Mouse (Mus musculus): Measurements from ENCODE around the gene Mrpl4. TPM values are rescaled to one million over a fixed set of nuclear protein-coding genes. Genes with fewer than 3 reads are reported as not detected.

Gene Mrpl4
- polyA plus RNA-seq, 1 experiment from 2014 or later: 169 TPM

DNA sequence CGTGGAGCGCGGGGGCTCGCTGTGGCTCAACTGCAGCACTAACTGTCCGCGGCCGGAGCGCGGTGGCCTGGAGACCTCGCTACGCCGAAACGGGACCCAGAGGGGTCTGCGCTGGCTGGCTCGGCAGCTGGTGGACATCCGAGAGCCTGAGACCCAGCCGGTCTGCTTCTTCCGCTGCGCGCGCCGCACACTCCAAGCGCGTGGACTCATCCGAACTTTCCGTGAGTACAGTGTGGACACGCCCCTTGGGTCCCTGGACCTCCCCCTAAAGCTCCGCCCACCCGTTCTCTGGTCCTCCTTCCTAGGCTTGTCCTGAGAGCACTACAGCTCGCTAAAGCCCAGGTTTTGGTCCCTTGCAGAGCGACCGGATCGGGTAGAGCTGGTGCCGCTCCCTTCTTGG, 30.6 kb downstream of the Mrpl4 start:
- Histone ChIP-seq H3K9me3 (ENCODE audit: control insufficient read depth, low read length) (no peaks in the 10 kb centered on the region), H3K4me2 (ENCODE audit: low read depth, severe bottlenecking) (peak overlapping the region; percentile 76), H3K27ac (replicated peaks; ENCODE audit: low read depth, low read length) (no peak overlapping the region), H3K27me3 (ENCODE audit: control insufficient read depth, insufficient read depth, low read length) (peaks cover 88% of the 10 kb centered on the region), H3K4me3 (ENCODE audit: low read depth, low read length) (peak overlapping the region; percentile 38), H3K4me1 (ENCODE audit: control insufficient read depth, insufficient read depth, low read length) (peaks cover 32% of the 10 kb centered on the region), H3K9ac (ENCODE audit: low read length) (peak overlapping the region; percentile 30), H3K36me3 (ENCODE audit: control insufficient read depth, insufficient read depth, low read length) (no peaks in the 10 kb centered on the region)
- DNase-seq (ENCODE audit: low spot score) (peak; percentile 86), ATAC-seq (ENCODE audit: insufficient number of reproducible peaks, low FRiP score, low TSS enrichment, low read depth) (peak; percentile 42)
- under 1% methylated on average over 31 of the region's 34 CpGs for WGBS

DNA sequence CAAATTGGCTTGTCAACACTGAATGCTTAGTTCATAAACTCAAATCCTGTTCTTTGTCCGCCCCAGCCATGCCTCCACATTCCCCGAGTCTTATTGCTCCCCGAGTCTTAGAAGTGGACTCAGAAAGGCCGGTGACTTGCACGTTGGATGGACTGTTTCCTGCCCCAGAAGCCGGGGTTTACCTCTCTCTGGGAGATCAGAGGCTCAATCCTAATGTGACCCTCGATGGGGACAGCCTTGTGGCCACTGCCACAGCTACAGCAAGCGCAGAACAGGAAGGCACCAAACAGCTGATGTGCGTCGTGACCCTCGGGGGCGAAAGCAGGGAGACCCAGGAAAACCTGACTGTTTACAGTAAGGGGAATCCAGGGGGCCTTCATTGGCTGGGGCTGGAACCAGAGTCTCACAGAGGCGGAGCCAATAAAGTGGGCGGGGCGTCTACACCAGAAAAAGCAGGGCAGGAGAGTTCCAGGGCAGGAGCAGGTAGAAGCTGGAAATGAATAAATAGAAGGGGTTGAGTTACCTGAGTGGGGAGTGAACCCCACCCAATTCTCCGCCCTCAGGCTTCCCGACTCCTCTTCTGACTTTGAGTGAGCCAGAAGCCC, 32.0 kb downstream of the Mrpl4 start:
- peak; percentile 65 for DNase-seq (ENCODE audit: low spot score)
- peaks cover 89% of the 10 kb centered on the region for H3K27me3 ChIP-seq (ENCODE audit: control insufficient read depth, insufficient read depth, low read length)
- peaks cover 31% of the 10 kb centered on the region for H3K4me1 ChIP-seq (ENCODE audit: control insufficient read depth, insufficient read depth, low read length)
- no peak overlapping the region for H3K27ac ChIP-seq (replicated peaks; ENCODE audit: low read depth, low read length)
- H3K9me3 ChIP-seq (ENCODE audit: control insufficient read depth, low read length): no peaks in the 10 kb centered on the region
- no peak overlapping the region for H3K9ac ChIP-seq (ENCODE audit: low read length)
- H3K36me3 ChIP-seq (ENCODE audit: control insufficient read depth, insufficient read depth, low read length): no peaks in the 10 kb centered on the region
- no peak overlapping the region for H3K4me3 ChIP-seq (ENCODE audit: low read depth, low read length)
- no peak overlapping the region for H3K4me2 ChIP-seq (ENCODE audit: low read depth, severe bottlenecking)
- 4% methylated on average over 17 of the region's 17 CpGs for WGBS
- no peak for ATAC-seq (ENCODE audit: insufficient number of reproducible peaks, low FRiP score, low TSS enrichment, low read depth)

DNA sequence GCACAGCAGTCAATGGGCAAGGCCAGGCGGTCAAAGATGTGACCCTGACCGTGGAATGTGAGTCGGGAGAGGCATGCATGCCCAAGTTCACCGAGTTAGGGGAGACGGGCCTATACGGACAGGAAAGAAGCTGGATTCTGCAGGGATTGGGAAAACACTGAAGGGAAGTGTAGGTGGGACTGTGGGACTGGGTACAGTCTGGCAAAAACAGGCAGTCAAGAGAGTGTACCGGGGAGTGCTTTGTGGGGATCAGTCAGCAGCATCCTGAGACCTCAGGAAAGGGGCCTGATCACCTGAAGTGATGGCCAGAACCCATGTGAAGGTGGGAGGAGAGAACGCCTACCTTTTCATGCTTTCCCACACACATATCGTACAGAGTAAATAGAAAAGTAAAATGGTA, 33.0 kb downstream of the Mrpl4 start:
- Histone ChIP-seq H3K4me3 (ENCODE audit: low read depth, low read length) (no peak overlapping the region), H3K4me2 (ENCODE audit: low read depth, severe bottlenecking) (no peak overlapping the region), H3K9ac (ENCODE audit: low read length) (no peak overlapping the region), H3K4me1 (ENCODE audit: control insufficient read depth, insufficient read depth, low read length) (peaks cover 27% of the 10 kb centered on the region), H3K9me3 (ENCODE audit: control insufficient read depth, low read length) (no peaks in the 10 kb centered on the region), H3K27me3 (ENCODE audit: control insufficient read depth, insufficient read depth, low read length) (peaks cover 84% of the 10 kb centered on the region), H3K27ac (replicated peaks; ENCODE audit: low read depth, low read length) (no peak overlapping the region), H3K36me3 (ENCODE audit: control insufficient read depth, insufficient read depth, low read length) (no peaks in the 10 kb centered on the region)
- no peak for ATAC-seq (ENCODE audit: insufficient number of reproducible peaks, low FRiP score, low TSS enrichment, low read depth)
- WGBS: 21% methylated on average over 9 of the region's 9 CpGs
- no peak for DNase-seq (ENCODE audit: low spot score)

DNA sequence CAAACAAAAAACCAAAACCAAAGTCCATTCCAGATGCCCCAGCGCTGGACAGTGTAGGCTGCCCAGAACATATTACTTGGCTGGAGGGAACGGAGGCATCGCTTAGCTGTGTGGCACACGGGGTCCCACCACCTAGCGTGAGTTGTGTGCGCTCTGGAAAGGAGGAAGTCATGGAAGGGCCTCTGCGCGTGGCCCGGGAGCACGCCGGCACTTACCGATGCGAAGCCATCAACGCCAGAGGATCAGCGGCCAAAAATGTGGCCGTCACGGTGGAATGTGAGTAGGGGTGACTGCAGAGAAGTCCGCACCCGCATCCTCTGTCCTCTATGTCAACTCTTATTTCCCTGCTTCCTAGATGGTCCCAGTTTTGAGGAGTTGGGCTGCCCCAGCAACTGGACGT, 33.6 kb downstream of the Mrpl4 start:
- Histone ChIP-seq H3K27me3 (ENCODE audit: control insufficient read depth, insufficient read depth, low read length) (peaks cover 82% of the 10 kb centered on the region), H3K27ac (replicated peaks; ENCODE audit: low read depth, low read length) (no peak overlapping the region), H3K4me3 (ENCODE audit: low read depth, low read length) (no peak overlapping the region), H3K9me3 (ENCODE audit: control insufficient read depth, low read length) (no peaks in the 10 kb centered on the region), H3K9ac (ENCODE audit: low read length) (no peak overlapping the region), H3K4me1 (ENCODE audit: control insufficient read depth, insufficient read depth, low read length) (peaks cover 25% of the 10 kb centered on the region), H3K4me2 (ENCODE audit: low read depth, severe bottlenecking) (no peak overlapping the region), H3K36me3 (ENCODE audit: control insufficient read depth, insufficient read depth, low read length) (no peaks in the 10 kb centered on the region)
- DNase-seq (ENCODE audit: low spot score): no peak
- WGBS: 7% methylated on average over 20 of the region's 20 CpGs
- ATAC-seq (ENCODE audit: insufficient number of reproducible peaks, low FRiP score, low TSS enrichment, low read depth): no peak

DNA sequence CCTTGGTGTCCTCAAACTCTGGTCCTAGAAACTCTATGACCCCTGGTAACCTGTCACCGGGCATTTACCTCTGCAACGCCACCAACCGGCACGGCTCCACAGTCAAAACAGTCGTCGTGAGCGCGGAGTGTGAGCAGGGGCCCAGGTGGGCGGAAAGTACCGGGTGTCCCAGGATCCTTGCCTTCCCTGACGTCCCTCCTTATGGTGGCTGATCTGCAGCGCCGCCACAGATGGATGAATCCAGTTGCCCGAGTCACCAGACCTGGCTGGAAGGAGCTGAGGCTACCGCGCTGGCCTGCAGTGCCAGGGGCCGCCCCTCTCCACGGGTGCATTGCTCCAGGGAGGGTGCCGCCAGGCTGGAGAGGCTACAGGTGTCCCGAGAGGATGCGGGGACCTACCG, 34.1 kb downstream of the Mrpl4 start:
- ATAC-seq (ENCODE audit: insufficient number of reproducible peaks, low FRiP score, low TSS enrichment, low read depth) (no peak), DNase-seq (ENCODE audit: low spot score) (peak; percentile 43)
- WGBS: 3% methylated on average over 22 of the region's 22 CpGs
- Histone ChIP-seq H3K36me3 (ENCODE audit: control insufficient read depth, insufficient read depth, low read length) (no peaks in the 10 kb centered on the region), H3K27ac (replicated peaks; ENCODE audit: low read depth, low read length) (no peak overlapping the region), H3K4me3 (ENCODE audit: low read depth, low read length) (no peak overlapping the region), H3K4me1 (ENCODE audit: control insufficient read depth, insufficient read depth, low read length) (peaks cover 24% of the 10 kb centered on the region), H3K4me2 (ENCODE audit: low read depth, severe bottlenecking) (no peak overlapping the region), H3K9me3 (ENCODE audit: control insufficient read depth, low read length) (no peaks in the 10 kb centered on the region), H3K9ac (ENCODE audit: low read length) (no peak overlapping the region), H3K27me3 (ENCODE audit: control insufficient read depth, insufficient read depth, low read length) (peaks cover 80% of the 10 kb centered on the region)

DNA sequence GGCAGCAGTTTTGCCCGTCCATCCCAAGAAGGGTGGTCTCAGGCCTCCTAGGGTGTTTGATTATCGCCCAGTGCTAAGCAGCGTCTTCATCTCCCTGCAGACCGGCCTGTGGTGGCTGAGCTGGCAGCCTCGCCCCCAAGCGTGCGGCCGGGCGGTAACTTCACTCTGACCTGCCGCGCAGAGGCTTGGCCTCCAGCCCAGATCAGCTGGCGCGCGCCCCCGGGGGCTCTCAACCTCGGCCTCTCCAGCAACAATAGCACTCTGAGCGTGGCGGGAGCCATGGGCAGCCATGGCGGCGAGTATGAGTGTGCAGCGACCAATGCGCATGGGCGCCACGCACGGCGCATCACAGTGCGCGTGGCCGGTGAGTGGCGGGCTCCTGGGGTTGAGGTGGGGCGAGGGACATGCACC, 34.9 kb downstream of the Mrpl4 start:
- WGBS: 3% methylated on average over 31 of the region's 31 CpGs
- DNase-seq (ENCODE audit: low spot score): peak; percentile 50
- Histone ChIP-seq H3K9me3 (ENCODE audit: control insufficient read depth, low read length) (no peaks in the 10 kb centered on the region), H3K4me1 (ENCODE audit: control insufficient read depth, insufficient read depth, low read length) (peaks cover 24% of the 10 kb centered on the region), H3K4me3 (ENCODE audit: low read depth, low read length) (peak overlapping the region; percentile 34), H3K27ac (replicated peaks; ENCODE audit: low read depth, low read length) (no peak overlapping the region), H3K9ac (ENCODE audit: low read length) (peak overlapping the region; percentile 55), H3K36me3 (ENCODE audit: control insufficient read depth, insufficient read depth, low read length) (no peaks in the 10 kb centered on the region), H3K27me3 (ENCODE audit: control insufficient read depth, insufficient read depth, low read length) (peaks cover 72% of the 10 kb centered on the region), H3K4me2 (ENCODE audit: low read depth, severe bottlenecking) (peak overlapping the region; percentile 66)
- no peak for ATAC-seq (ENCODE audit: insufficient number of reproducible peaks, low FRiP score, low TSS enrichment, low read depth)

DNA sequence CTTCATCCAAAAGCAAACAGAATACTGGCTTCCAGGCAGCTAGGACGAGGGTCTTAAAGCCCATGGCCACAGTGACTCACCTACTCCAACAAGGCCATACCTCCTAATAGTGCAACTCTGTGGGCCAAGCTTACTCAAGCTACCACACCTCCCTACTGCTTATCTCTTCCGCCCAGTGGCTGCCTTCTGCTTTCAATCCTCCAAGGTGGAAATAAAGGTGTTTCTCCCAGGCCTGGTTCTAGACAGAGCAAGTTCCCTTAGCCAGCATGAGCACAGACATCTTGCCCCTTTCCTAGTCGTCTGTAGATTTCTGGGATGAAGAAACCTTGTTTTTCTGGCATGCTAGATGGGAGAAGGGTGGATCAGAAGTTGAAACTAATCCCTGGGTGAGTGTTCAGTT, 37.2 kb downstream of the Mrpl4 start:
- Histone ChIP-seq H3K4me1 (ENCODE audit: control insufficient read depth, insufficient read depth, low read length) (peaks cover 10% of the 10 kb centered on the region), H3K9ac (ENCODE audit: low read length) (no peak overlapping the region), H3K27ac (replicated peaks; ENCODE audit: low read depth, low read length) (no peak overlapping the region), H3K4me2 (ENCODE audit: low read depth, severe bottlenecking) (no peak overlapping the region), H3K36me3 (ENCODE audit: control insufficient read depth, insufficient read depth, low read length) (no peaks in the 10 kb centered on the region), H3K4me3 (ENCODE audit: low read depth, low read length) (no peak overlapping the region), H3K9me3 (ENCODE audit: control insufficient read depth, low read length) (no peaks in the 10 kb centered on the region), H3K27me3 (ENCODE audit: control insufficient read depth, insufficient read depth, low read length) (peaks cover 50% of the 10 kb centered on the region)
- 75% methylated on average over 3 of the region's 3 CpGs for WGBS
- DNase-seq (ENCODE audit: low spot score) (no peak), ATAC-seq (ENCODE audit: insufficient number of reproducible peaks, low FRiP score, low TSS enrichment, low read depth) (no peak)

DNA sequence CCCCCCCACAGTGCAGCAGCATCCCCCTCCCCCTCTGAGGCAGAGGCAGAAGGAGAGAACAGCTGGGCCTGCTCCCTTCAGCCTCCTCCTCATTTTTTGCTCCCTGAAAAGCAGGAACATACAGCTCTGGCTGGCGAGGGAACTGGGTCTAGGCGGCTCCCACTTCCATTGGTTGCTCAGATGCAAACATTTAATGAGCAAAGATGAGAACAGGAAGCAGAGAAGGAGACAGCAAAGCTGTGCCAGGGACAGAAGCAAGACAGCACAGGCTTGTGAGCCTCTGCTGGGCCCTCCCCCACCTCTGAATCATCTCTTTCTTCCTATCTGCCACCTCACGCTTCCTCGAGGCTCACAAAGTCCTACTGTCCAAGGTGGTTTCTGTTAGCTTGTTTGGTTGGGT, 38.8 kb downstream of the Mrpl4 start:
- WGBS: 52% methylated on average over 4 of the region's 4 CpGs

DNA sequence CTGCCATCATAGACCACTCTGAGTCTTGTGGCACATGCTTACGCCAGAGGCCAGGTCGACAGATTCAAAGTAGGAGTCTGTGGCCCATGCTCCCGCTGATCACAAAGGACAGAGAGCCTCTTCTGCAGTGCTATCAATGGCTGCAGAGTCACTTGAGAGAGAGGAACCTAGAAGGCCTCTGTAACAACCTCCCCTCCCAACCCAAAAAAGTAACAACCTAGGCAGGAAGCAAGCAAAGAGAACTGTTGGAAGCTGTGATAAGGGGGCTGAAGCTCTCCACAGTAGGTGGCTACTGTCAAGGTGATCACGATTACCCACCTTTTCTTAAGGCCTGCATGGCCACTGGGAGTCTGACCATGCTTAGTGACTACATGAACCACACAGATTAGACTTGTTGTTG, 41.0 kb downstream of the Mrpl4 start:
- H3K27me3 ChIP-seq (ENCODE audit: control insufficient read depth, insufficient read depth, low read length): peaks cover 12% of the 10 kb centered on the region
- H3K9me3 ChIP-seq (ENCODE audit: control insufficient read depth, low read length): no peaks in the 10 kb centered on the region
- H3K4me1 ChIP-seq (ENCODE audit: control insufficient read depth, insufficient read depth, low read length): no peaks in the 10 kb centered on the region
- no peak overlapping the region for H3K27ac ChIP-seq (replicated peaks; ENCODE audit: low read depth, low read length)
- no peak overlapping the region for H3K9ac ChIP-seq (ENCODE audit: low read length)
- H3K36me3 ChIP-seq (ENCODE audit: control insufficient read depth, insufficient read depth, low read length): no peaks in the 10 kb centered on the region
- ATAC-seq (ENCODE audit: insufficient number of reproducible peaks, low FRiP score, low TSS enrichment, low read depth) (no peak), DNase-seq (ENCODE audit: low spot score) (no peak)
- no peak overlapping the region for H3K4me3 ChIP-seq (ENCODE audit: low read depth, low read length)
- H3K4me2 ChIP-seq (ENCODE audit: low read depth, severe bottlenecking): no peak overlapping the region
- 85% methylated on average over 4 of the region's 4 CpGs for WGBS

More for the DNA sequence above, 38.8 kb downstream of the Mrpl4 start:
- no peak for ATAC-seq (ENCODE audit: insufficient number of reproducible peaks, low FRiP score, low TSS enrichment, low read depth)
- peaks cover 8% of the 10 kb centered on the region for H3K4me1 ChIP-seq (ENCODE audit: control insufficient read depth, insufficient read depth, low read length)
- H3K27me3 ChIP-seq (ENCODE audit: control insufficient read depth, insufficient read depth, low read length): peaks cover 35% of the 10 kb centered on the region
- no peak overlapping the region for H3K4me2 ChIP-seq (ENCODE audit: low read depth, severe bottlenecking)
- H3K27ac ChIP-seq (replicated peaks; ENCODE audit: low read depth, low read length): no peak overlapping the region
- no peaks in the 10 kb centered on the region for H3K9me3 ChIP-seq (ENCODE audit: control insufficient read depth, low read length)
- no peak for DNase-seq (ENCODE audit: low spot score)
- no peaks in the 10 kb centered on the region for H3K36me3 ChIP-seq (ENCODE audit: control insufficient read depth, insufficient read depth, low read length)
- H3K9ac ChIP-seq (ENCODE audit: low read length): no peak overlapping the region
- H3K4me3 ChIP-seq (ENCODE audit: low read depth, low read length): no peak overlapping the region

All from limb, embryonic 11.5 days (tissue).